Mouse (Mus musculus): ENCODE measurements around the gene Plch2.

GRCm38 (mm10) chr4:155019336-155019847 lies 37.2 kb downstream of the Plch2 start:
- no peak for TF ChIP-seq GATA1 (IDR thresholded peaks at IDR 0.05; ENCODE audit: low read length)
- TF ChIP-seq TAL1 (IDR thresholded peaks at IDR 0.05; ENCODE audit: low read length) = no peak

Measured in erythroblast, embryonic 14.5 days (primary cell).